Mouse (Mus musculus) CH12.LX (cell line): ENCODE results near the gene Zdhhc24. TPM values are rescaled to one million over a fixed set of nuclear protein-coding genes. Genes with fewer than 3 reads are reported as not detected.

Source experiments
- DNase-seq: peaks from one replicate; pipeline ENCODE4 v3.0.0-alpha.2; 2013; ENCODE audit errors: extremely low read depth
- H3K27ac ChIP-seq: 2 replicates; pipeline ENCODE4 v1.5.1; 2012; ENCODE audit warnings: low read depth, mild to moderate bottlenecking, control low read depth, moderate library complexity; ENCODE audit not compliant: insufficient read depth
- H3K27me3 ChIP-seq: replicated peaks from 2 replicates; pipeline ENCODE3; 2012; ENCODE audit warnings: inconsistent platforms
- H3K36me3 ChIP-seq, 2 experiments: replicated peaks in 1 of 2; 2 replicates each; pipeline versions ENCODE3 to v1.6.1; 2012; ENCODE audit warnings: inconsistent platforms in 1 of 2, low read length in 1 of 2, mild to moderate bottlenecking in 1 of 2, mixed read lengths in 1 of 2, moderate library complexity in 1 of 2; ENCODE audit not compliant: control insufficient read depth in 1 of 2, insufficient read depth in 1 of 2
- H3K4me1 ChIP-seq, 2 experiments: 2 replicates each; pipeline ENCODE4 v1.6.1; 2012; ENCODE audit warnings: inconsistent platforms in 1 of 2, moderate library complexity in 1 of 2; ENCODE audit not compliant: insufficient read depth in 2 of 2, control insufficient read depth in 1 of 2
- H3K4me2 ChIP-seq: 2 replicates; pipeline ENCODE4 v1.6.1; 2012; ENCODE audit warnings: low read depth, mild to moderate bottlenecking, control low read depth; ENCODE audit not compliant: poor library complexity, insufficient read depth, severe bottlenecking
- H3K4me3 ChIP-seq, 3 experiments: fragments of 150-350 bp in 1 of 3; sonication (generic) in 1 of 3; replicated peaks in 1 of 3; 2 replicates each; pipeline versions ENCODE3 to v1.5.1; 2011 to 2012; ENCODE audit warnings: low read depth in 2 of 3, low read length in 2 of 3, mild to moderate bottlenecking in 2 of 3, moderate library complexity in 2 of 3, control low read depth in 1 of 3, improper control_type of control experiment in 1 of 3, inconsistent platforms in 1 of 3, mixed read lengths in 1 of 3; ENCODE audit not compliant: poor library complexity in 1 of 3
- H3K79me2 ChIP-seq: replicated peaks from 2 replicates; pipeline ENCODE4 v1.6.1; 2012; ENCODE audit warnings: mild to moderate bottlenecking, moderate library complexity; ENCODE audit not compliant: control insufficient read depth, poor library complexity, insufficient read depth, severe bottlenecking; ENCODE audit errors: extremely low read depth
- H3K9ac ChIP-seq: 2 replicates; pipeline ENCODE4 v1.6.1; 2012; ENCODE audit warnings: low read depth, mild to moderate bottlenecking, control low read depth, moderate library complexity; ENCODE audit not compliant: insufficient read depth
- H3K9me3 ChIP-seq: replicated peaks from 2 replicates; pipeline ENCODE3; 2012; ENCODE audit warnings: low read length, inconsistent platforms, mixed read lengths
- BHLHE40 ChIP-seq: IDR thresholded peaks from 2 replicates; pipeline ENCODE4 v1.6.1; 2011; ENCODE audit warnings: mild to moderate bottlenecking, low read depth, low read length, improper control_type of control experiment
- CTCF ChIP-seq, 2 experiments: IDR thresholded peaks in 1 of 2; conservative IDR thresholded peaks in 1 of 2; 2 replicates each; pipeline ENCODE4 v1.5.1; 2011 to 2012; ENCODE audit warnings: low read depth in 2 of 2, low read length in 2 of 2, improper control_type of control experiment in 1 of 2, inconsistent platforms in 1 of 2, mild to moderate bottlenecking in 1 of 2, moderate library complexity in 1 of 2
- E2F4 ChIP-seq: IDR thresholded peaks from 2 replicates; pipeline ENCODE4 v1.6.1; 2011; ENCODE audit warnings: low read depth, low read length, improper control_type of control experiment; ENCODE audit not compliant: insufficient replicate concordance
- ELF1 ChIP-seq: IDR thresholded peaks from 2 replicates; pipeline ENCODE4 v1.6.1; 2014; ENCODE audit warnings: low read depth, mild to moderate bottlenecking, inconsistent platforms, low read length, improper control_type of control experiment
- ETS1 ChIP-seq: conservative IDR thresholded peaks from 2 replicates; pipeline ENCODE4 v1.6.1; 2012; ENCODE audit warnings: low read depth, mild to moderate bottlenecking, inconsistent platforms, low read length, improper control_type of control experiment, moderate library complexity
- GABPA ChIP-seq: IDR thresholded peaks from 2 replicates; pipeline ENCODE4 v1.6.1; 2012; ENCODE audit warnings: low read depth, low read length, improper control_type of control experiment, inconsistent platforms; ENCODE audit not compliant: insufficient replicate concordance
- HCFC1 ChIP-seq: IDR thresholded peaks from 2 replicates; pipeline ENCODE4 v1.6.1; 2012; ENCODE audit warnings: low read depth, mild to moderate bottlenecking, inconsistent platforms, low read length, improper control_type of control experiment
- IRF4 ChIP-seq: IDR thresholded peaks from 2 replicates; pipeline ENCODE4 v1.6.1; 2014; ENCODE audit warnings: low read depth, mild to moderate bottlenecking, inconsistent platforms, low read length, improper control_type of control experiment
- JUND ChIP-seq: conservative IDR thresholded peaks from 2 replicates; pipeline ENCODE4 v1.6.1; 2011; ENCODE audit warnings: low read depth, low read length, improper control_type of control experiment
- MAFK ChIP-seq: IDR thresholded peaks from 2 replicates; pipeline ENCODE4 v1.6.1; 2011; ENCODE audit warnings: low read length, improper control_type of control experiment; ENCODE audit not compliant: insufficient replicate concordance
- MAX ChIP-seq: IDR thresholded peaks from 2 replicates; pipeline ENCODE4 v1.6.1; 2011; ENCODE audit warnings: low read length, improper control_type of control experiment
- MEF2A ChIP-seq: IDR thresholded peaks from 2 replicates; pipeline ENCODE4 v1.6.1; 2014; ENCODE audit warnings: low read depth, mild to moderate bottlenecking, inconsistent platforms, low read length, improper control_type of control experiment, borderline replicate concordance
- MYC ChIP-seq: IDR thresholded peaks from 2 replicates; pipeline ENCODE4 v1.6.1; 2011; ENCODE audit warnings: low read depth, mild to moderate bottlenecking, improper control_type of control experiment, low read length
- NELFE ChIP-seq: IDR thresholded peaks from 2 replicates; pipeline ENCODE4 v1.6.1; 2011; ENCODE audit warnings: low read depth, low read length, improper control_type of control experiment
- NRF1 ChIP-seq: IDR thresholded peaks from 2 replicates; pipeline ENCODE4 v1.6.1; 2014; ENCODE audit warnings: low read depth, mild to moderate bottlenecking, inconsistent platforms, low read length, improper control_type of control experiment, moderate library complexity
- PAX5 ChIP-seq: IDR thresholded peaks from 2 replicates; pipeline ENCODE4 v1.6.1; 2012; ENCODE audit warnings: low read length, inconsistent platforms, mixed read lengths
- POLR2A ChIP-seq: IDR thresholded peaks from 2 replicates; pipeline ENCODE4 v1.6.1; 2011; ENCODE audit warnings: low read depth, mild to moderate bottlenecking, improper control_type of control experiment, low read length
- POLR2AphosphoS2 ChIP-seq: IDR thresholded peaks from 2 replicates; pipeline ENCODE4 v1.6.1; 2011; ENCODE audit warnings: low read depth, low read length, improper control_type of control experiment
- RAD21 ChIP-seq: IDR thresholded peaks from 2 replicates; pipeline ENCODE4 v1.6.1; 2011; ENCODE audit warnings: low read depth, mild to moderate bottlenecking, low read length, improper control_type of control experiment, moderate library complexity
- SIN3A ChIP-seq: IDR thresholded peaks from 2 replicates; pipeline ENCODE4 v1.6.1; 2012; ENCODE audit warnings: low read length, improper control_type of control experiment, inconsistent platforms
- SMC3 ChIP-seq: IDR thresholded peaks from 2 replicates; pipeline ENCODE4 v1.6.1; 2011; ENCODE audit warnings: low read depth, low read length, improper control_type of control experiment
- TBP ChIP-seq: conservative IDR thresholded peaks from 2 replicates; pipeline ENCODE4 v1.6.1; 2011; ENCODE audit warnings: low read depth, low read length, improper control_type of control experiment
- UBTF ChIP-seq: IDR thresholded peaks from 2 replicates; pipeline ENCODE4 v1.6.1; 2012; ENCODE audit warnings: low read depth, mild to moderate bottlenecking, inconsistent platforms, low read length, improper control_type of control experiment, moderate library complexity
- USF1 ChIP-seq: IDR thresholded peaks from 2 replicates; pipeline ENCODE4 v1.6.1; 2014; ENCODE audit warnings: low read depth, mild to moderate bottlenecking, inconsistent platforms, low read length, improper control_type of control experiment
- USF2 ChIP-seq: conservative IDR thresholded peaks from 2 replicates; pipeline ENCODE4 v1.6.1; 2011; ENCODE audit warnings: low read depth, low read length, improper control_type of control experiment
- ZC3H11A ChIP-seq: IDR thresholded peaks from 2 replicates; pipeline ENCODE4 v1.6.1; 2012; ENCODE audit warnings: low read depth, mild to moderate bottlenecking, inconsistent platforms, low read length, improper control_type of control experiment
- ZKSCAN1 ChIP-seq: IDR thresholded peaks from 2 replicates; pipeline ENCODE4 v1.6.1; 2012; ENCODE audit warnings: low read depth, inconsistent platforms, low read length, improper control_type of control experiment, borderline replicate concordance
- ZMIZ1 ChIP-seq: IDR thresholded peaks from 2 replicates; pipeline ENCODE4 v1.6.1; 2012; ENCODE audit warnings: low read depth, mild to moderate bottlenecking, inconsistent platforms, low read length, improper control_type of control experiment
- dilution Hi-C: fragments of 300-500 bp; cut with MboI; formaldehyde crosslinking; loops from 2 replicates; pipeline ENCODE4 v1.14.3; 2020; ENCODE audit warnings: low sequenced_read_pairs; ENCODE audit not compliant: extremely low pct_unique_long_range_greater_than_20kb, extremely low pct_ligation_motif_present
- in situ Hi-C: fragments of 300-500 bp; cut with MboI; formaldehyde crosslinking; loops from 3 replicates; pipeline ENCODE4 v1.14.3; 2019; ENCODE audit warnings: low sequenced_read_pairs, low pct_ligation_motif_present, low pct_unique_long_range_greater_than_20kb, mixed read lengths
- polyA plus RNA-seq: library from polyadenylated mRNA; unstranded; fragments of >175 nt; gene quantifications from 2 replicates; pipeline ENCODE4 v1.2.1, GENCODE M21; 2012; ENCODE audit warnings: low read depth; ENCODE audit not compliant: insufficient read length
- total RNA-seq, 2 experiments: library from RNA; depleted of rRNA; stranded (reverse); fragments of 300-350 nt in 1 of 2; fragments of >200 nt in 1 of 2; gene quantifications; 2 replicates each; pipeline ENCODE4 v1.2.3; 2012 to 2014

Gene Zdhhc24
- total and polyA plus RNA-seq, 3 experiments: 5.0 to 8.0 (median 5.0) TPM

DNA sequence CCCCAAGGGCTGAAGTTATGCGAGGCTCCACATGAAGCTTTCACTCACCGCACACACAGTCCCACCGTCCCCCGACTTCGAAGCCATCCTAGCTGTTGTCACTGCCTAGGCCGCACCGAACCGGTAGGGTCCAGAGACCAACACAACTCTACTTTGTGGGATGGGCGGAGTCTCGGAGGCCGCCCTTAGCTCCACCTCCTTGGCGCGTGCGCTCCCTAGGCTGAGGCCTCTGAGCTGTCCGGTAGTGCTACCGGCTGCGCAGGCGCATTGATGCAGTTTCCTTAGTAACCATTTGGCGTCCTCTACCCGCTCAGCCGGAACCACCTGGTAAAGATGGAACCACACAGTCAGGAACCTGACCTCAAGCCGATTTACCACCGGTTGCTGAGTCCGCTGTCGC lies 39.3 kb upstream of the Zdhhc24 start, which contains the start of the genes Ccs and Ccdc87 (continued):
- TF ChIP-seq MAFK (no peak), USF1 (no peak), ELF1 (peak; percentile 83), USF2 (no peak), ZKSCAN1 (no peak), POLR2A (peak; percentile 80), POLR2AphosphoS2 (peak; percentile 53; the same call in 1 of the 2 replicates), ETS1 (no peak), CTCF (conservative IDR thresholded peaks at IDR 0.05 in 1 of 2, IDR thresholded peaks at IDR 0.05 in 1 of 2; ENCODE audit: low read depth in 2 of 2, low read length in 2 of 2) (no peak), UBTF (no peak), MAX (peak; percentile 70), BHLHE40 (peak; percentile 64; the same call in 1 of the 2 replicates), HCFC1 (peak; percentile 67), JUND (no peak), PAX5 (no peak), NRF1 (peak; percentile 99)

DNA sequence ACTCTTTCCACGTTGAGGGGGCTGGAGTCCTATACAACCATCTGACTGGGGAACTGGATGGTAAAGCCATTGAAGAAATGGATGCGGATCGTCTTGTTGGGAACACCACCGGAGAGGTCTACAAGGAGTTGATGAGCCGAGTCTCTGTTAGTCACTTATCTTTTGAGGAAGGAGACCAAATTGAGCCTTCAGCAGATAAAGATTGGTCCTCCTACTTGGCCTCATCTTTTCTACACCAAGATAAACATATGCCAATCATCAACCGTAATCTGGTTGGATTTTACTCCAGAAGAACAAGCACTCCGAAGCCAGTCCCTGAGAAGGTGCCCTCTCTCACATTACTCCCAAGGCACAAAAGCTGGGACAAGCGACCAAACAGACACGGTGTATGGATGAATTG lies 37.6 kb upstream of the Zdhhc24 start:
- Histone ChIP-seq H3K27ac (no peak overlapping the region), H3K79me2 (no peaks in the 10 kb centered on the region), H3K9me3 (no peaks in the 10 kb centered on the region), H3K4me3 (no peak overlapping the region), H3K27me3 (peaks cover 51% of the 10 kb centered on the region), H3K9ac (no peak overlapping the region), H3K36me3 (peaks cover 5 to 12% of the 10 kb centered on the region in 2 experiments), H3K4me1 (peaks cover 6 to 19% of the 10 kb centered on the region in 2 experiments; a peak in 3 of 4 replicates), H3K4me2 (no peak overlapping the region)
- dilution Hi-C loops (no loop called here), in situ Hi-C loops (loop anchor here (5.0 kb wide), 1 partner anchor 84 kb away; the partner anchor contains the start of gene Rbm4b)
- no peak for DNase-seq
- TF ChIP-seq TBP: no peak

DNA sequence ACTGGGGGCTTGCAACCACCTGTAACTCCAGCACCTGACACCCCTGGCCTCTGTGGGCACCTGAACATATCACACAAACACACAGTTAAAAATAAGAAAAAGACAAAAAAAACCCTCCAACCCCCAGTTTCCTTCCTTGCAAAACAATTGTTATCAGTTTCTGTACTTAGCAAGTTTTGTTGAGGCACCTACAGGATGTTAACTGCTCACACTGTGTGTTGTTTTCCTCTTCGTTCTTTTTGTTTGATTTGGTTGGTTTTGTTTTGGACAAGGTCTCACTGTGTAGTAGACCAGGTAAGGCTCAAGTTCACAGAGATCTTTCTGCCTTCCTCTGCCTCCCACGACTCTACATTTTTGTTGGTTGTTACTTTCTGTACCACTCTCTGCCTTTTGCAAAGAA lies 35.9 kb upstream of the Zdhhc24 start:
- TF ChIP-seq MYC (no peak), PAX5 (no peak), ETS1 (no peak), IRF4 (no peak), SMC3 (no peak), MEF2A (no peak), GABPA (no peak), USF2 (no peak), MAX (no peak), RAD21 (no peak), ZC3H11A (no peak), SIN3A (no peak), TBP (no peak), NELFE (no peak), USF1 (no peak), BHLHE40 (no peak), ZKSCAN1 (no peak), ZMIZ1 (no peak), ELF1 (no peak), E2F4 (no peak)
- in situ Hi-C loops: loop anchor here (5.0 kb wide), 1 partner anchor 85 kb away; the partner anchor contains the start of gene Rbm4b
- Histone ChIP-seq H3K27ac (no peak overlapping the region), H3K79me2 (no peaks in the 10 kb centered on the region), H3K4me3 (no peak overlapping the region), H3K4me2 (no peak overlapping the region), H3K9me3 (no peaks in the 10 kb centered on the region), H3K4me1 (peaks cover 6 to 18% of the 10 kb centered on the region in 2 experiments; a peak in 3 of 4 replicates), H3K27me3 (peaks cover 57% of the 10 kb centered on the region), H3K36me3 (no peaks in the 10 kb centered on the region), H3K9ac (no peak overlapping the region)
- dilution Hi-C loops: no loop called here
- no peak for DNase-seq
